Mouse (Mus musculus) small intestine, adult 2 months (tissue): ENCODE results near the gene Stab1.

Source experiments
- CTCF ChIP-seq: fragments of 200-500 bp; IDR thresholded peaks from 2 replicates; pipeline ENCODE4 v1.5.1; 2012; ENCODE audit warnings: low read depth, mild to moderate bottlenecking, control low read depth, inconsistent platforms, low read length, moderate library complexity, mixed read lengths; ENCODE audit not compliant: insufficient replicate concordance, insufficient read length; ENCODE audit errors: extremely low read depth
- POLR2A ChIP-seq: fragments of 200-500 bp; IDR thresholded peaks from 2 replicates; pipeline ENCODE4 v1.6.1; 2012; ENCODE audit warnings: low read depth, mild to moderate bottlenecking, control low read depth, inconsistent platforms, low read length, moderate library complexity

DNA sequence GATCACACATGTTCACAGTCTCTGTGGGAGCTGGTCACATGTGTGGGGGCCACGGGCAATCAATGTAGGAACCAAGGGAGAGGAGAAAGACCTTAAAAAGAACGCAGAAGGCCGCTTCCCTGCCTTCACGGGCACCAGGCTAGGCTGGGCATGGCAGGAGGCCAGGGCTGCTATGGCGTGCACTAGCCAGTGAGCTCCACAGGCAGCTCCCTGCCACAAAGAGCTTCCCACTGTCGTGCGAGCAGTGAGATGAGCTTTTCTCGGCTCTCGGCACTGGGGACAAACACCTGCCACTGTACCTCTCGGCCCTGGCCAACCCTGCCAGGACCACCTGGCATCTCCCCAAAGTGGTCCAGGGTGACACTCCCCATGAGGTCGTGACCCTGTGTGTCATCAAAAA is 2.9 kb upstream of the Stab1 start:
- TF ChIP-seq CTCF (no peak), POLR2A (no peak)
